Mouse (Mus musculus) MEL (cell line): ENCODE data around the gene Zfr. TPM values are rescaled to one million over a fixed set of nuclear protein-coding genes. Genes with fewer than 3 reads are reported as not detected.

Experiments
- DNase-seq: peaks from one replicate; pipeline ENCODE4 v3.0.0; 2011; ENCODE audit warnings: low read depth, low spot score
- H3K27ac ChIP-seq: 2 replicates; pipeline ENCODE4 v1.5.1; 2012; ENCODE audit warnings: low read depth, mild to moderate bottlenecking, control low read depth, low read length, moderate library complexity; ENCODE audit not compliant: control insufficient read depth
- H3K27me3 ChIP-seq, 2 experiments: fragments of 150-350 bp in 1 of 2; sonication (generic) in 1 of 2; 2 replicates each; pipeline ENCODE4 v1.6.1; 2012; ENCODE audit warnings: low read length in 2 of 2, mild to moderate bottlenecking in 2 of 2, improper control_type of control experiment in 1 of 2, moderate library complexity in 1 of 2; ENCODE audit not compliant: insufficient read depth in 2 of 2, control insufficient read depth in 1 of 2
- H3K36me3 ChIP-seq, 2 experiments: 2 replicates each; pipeline ENCODE4 v1.6.1; 2012 to 2014; ENCODE audit warnings: low read length in 2 of 2, improper control_type of control experiment in 1 of 2, inconsistent platforms in 1 of 2, mild to moderate bottlenecking in 1 of 2; ENCODE audit not compliant: insufficient read depth in 2 of 2, control insufficient read depth in 1 of 2
- H3K4me1 ChIP-seq, 2 experiments: fragments of 150-350 bp in 1 of 2; sonication (generic) in 1 of 2; 2 replicates each; pipeline ENCODE4 v1.6.1; 2012; ENCODE audit warnings: low read length in 2 of 2, improper control_type of control experiment in 1 of 2, mild to moderate bottlenecking in 1 of 2; ENCODE audit not compliant: insufficient read depth in 2 of 2, control insufficient read depth in 1 of 2
- H3K4me3 ChIP-seq, 2 experiments: fragments of 150-350 bp in 1 of 2; sonication (generic) in 1 of 2; 2 replicates each; pipeline ENCODE4 v1.5.1; 2012; ENCODE audit warnings: low read depth in 2 of 2, low read length in 2 of 2, mild to moderate bottlenecking in 2 of 2, moderate library complexity in 2 of 2, control low read depth in 1 of 2, improper control_type of control experiment in 1 of 2; ENCODE audit not compliant: control insufficient read depth in 1 of 2, insufficient read depth in 1 of 2
- H3K79me2 ChIP-seq: 2 replicates; pipeline ENCODE4 v1.6.1; 2012; ENCODE audit warnings: mild to moderate bottlenecking, low read length, moderate library complexity; ENCODE audit not compliant: control insufficient read depth, poor library complexity, insufficient read depth
- H3K9ac ChIP-seq: 2 replicates; pipeline ENCODE4 v1.6.1; 2012; ENCODE audit warnings: low read depth, mild to moderate bottlenecking, control low read depth, low read length, moderate library complexity; ENCODE audit not compliant: control insufficient read depth, poor library complexity, severe bottlenecking
- H3K9me3 ChIP-seq: fragments of 150-350 bp; sonication (generic); replicated peaks from 2 replicates; pipeline ENCODE4 v1.6.1; 2012; ENCODE audit warnings: mild to moderate bottlenecking, low read length, improper control_type of control experiment, moderate library complexity; ENCODE audit not compliant: insufficient read depth
- BHLHE40 ChIP-seq: IDR thresholded peaks from 2 replicates; pipeline ENCODE4 v1.6.1; 2012; ENCODE audit warnings: low read depth, mild to moderate bottlenecking, inconsistent platforms, low read length, improper control_type of control experiment, borderline replicate concordance
- CHD1 ChIP-seq: IDR thresholded peaks from 2 replicates; pipeline ENCODE4 v1.6.1; 2012; ENCODE audit warnings: low read depth, mild to moderate bottlenecking, inconsistent platforms, low read length, improper control_type of control experiment
- CHD2 ChIP-seq: IDR thresholded peaks from 2 replicates; pipeline ENCODE4 v1.6.1; 2011; ENCODE audit warnings: low read length, improper control_type of control experiment
- E2F4 ChIP-seq: IDR thresholded peaks from 2 replicates; pipeline ENCODE4 v1.6.1; 2011; ENCODE audit warnings: low read depth, low read length, improper control_type of control experiment, borderline replicate concordance
- ELF1 ChIP-seq: IDR thresholded peaks from 2 replicates; pipeline ENCODE4 v1.6.1; 2014; ENCODE audit warnings: low read depth, mild to moderate bottlenecking, inconsistent platforms, low read length, improper control_type of control experiment, moderate library complexity
- EP300 ChIP-seq, 2 experiments: IDR thresholded peaks; 2 replicates each; pipeline ENCODE4 v1.6.1; 2011; ENCODE audit warnings: improper control_type of control experiment in 2 of 2, low read length in 2 of 2, low read depth in 1 of 2, mild to moderate bottlenecking in 1 of 2
- ETS1 ChIP-seq: IDR thresholded peaks from 2 replicates; pipeline ENCODE4 v1.6.1; 2012; ENCODE audit warnings: low read depth, mild to moderate bottlenecking, inconsistent platforms, low read length, improper control_type of control experiment, moderate library complexity
- GABPA ChIP-seq: IDR thresholded peaks from 2 replicates; pipeline ENCODE4 v1.6.1; 2012; ENCODE audit warnings: low read depth, mild to moderate bottlenecking, inconsistent platforms, low read length, improper control_type of control experiment, moderate library complexity
- GATA1 ChIP-seq: IDR thresholded peaks from 2 replicates; pipeline ENCODE4 v1.6.1; 2011; ENCODE audit warnings: low read depth, low read length, improper control_type of control experiment
- HCFC1 ChIP-seq: IDR thresholded peaks from 2 replicates; pipeline ENCODE4 v1.6.1; 2012; ENCODE audit warnings: low read depth, mild to moderate bottlenecking, inconsistent platforms, low read length, improper control_type of control experiment, moderate library complexity
- JUND ChIP-seq: IDR thresholded peaks from 2 replicates; pipeline ENCODE4 v1.6.1; 2011; ENCODE audit warnings: low read depth, mild to moderate bottlenecking, improper control_type of control experiment, low read length
- MAFK ChIP-seq: IDR thresholded peaks from 2 replicates; pipeline ENCODE4 v1.6.1; 2011; ENCODE audit warnings: low read depth, mild to moderate bottlenecking, low read length, improper control_type of control experiment, borderline replicate concordance
- MAX ChIP-seq: IDR thresholded peaks from 2 replicates; pipeline ENCODE4 v1.6.1; 2011; ENCODE audit warnings: low read length, improper control_type of control experiment
- MAZ ChIP-seq: IDR thresholded peaks from 2 replicates; pipeline ENCODE4 v1.6.1; 2012; ENCODE audit warnings: low read depth, mild to moderate bottlenecking, inconsistent platforms, low read length, improper control_type of control experiment
- NELFE ChIP-seq: IDR thresholded peaks from 2 replicates; pipeline ENCODE4 v1.6.1; 2011; ENCODE audit warnings: low read depth, low read length, improper control_type of control experiment
- NRF1 ChIP-seq: IDR thresholded peaks from 2 replicates; pipeline ENCODE4 v1.6.1; 2014; ENCODE audit warnings: low read depth, mild to moderate bottlenecking, inconsistent platforms, low read length, improper control_type of control experiment, moderate library complexity; ENCODE audit not compliant: poor library complexity, insufficient read depth, severe bottlenecking
- POLR2A ChIP-seq, 2 experiments: IDR thresholded peaks; 2 replicates each; pipeline ENCODE4 v1.6.1; 2011 to 2012; ENCODE audit warnings: low read length in 2 of 2, mild to moderate bottlenecking in 2 of 2, control low read depth in 1 of 2, improper control_type of control experiment in 1 of 2, low read depth in 1 of 2, moderate library complexity in 1 of 2; ENCODE audit not compliant: control insufficient read depth in 1 of 2, insufficient read depth in 1 of 2, poor library complexity in 1 of 2
- POLR2AphosphoS2 ChIP-seq: IDR thresholded peaks from 2 replicates; pipeline ENCODE4 v1.6.1; 2011; ENCODE audit warnings: low read length, improper control_type of control experiment
- POLR2AphosphoS5 ChIP-seq: IDR thresholded peaks from 2 replicates; pipeline ENCODE4 v1.6.1; 2012; ENCODE audit warnings: low read depth, borderline replicate concordance, mild to moderate bottlenecking, inconsistent platforms, low read length, moderate library complexity, mixed read lengths
- RAD21 ChIP-seq: IDR thresholded peaks from 2 replicates; pipeline ENCODE4 v1.6.1; 2011; ENCODE audit warnings: mild to moderate bottlenecking, low read depth, low read length, improper control_type of control experiment
- RCOR1 ChIP-seq: IDR thresholded peaks from 2 replicates; pipeline ENCODE4 v1.6.1; 2012; ENCODE audit warnings: low read depth, mild to moderate bottlenecking, inconsistent platforms, low read length, improper control_type of control experiment
- SIN3A ChIP-seq: IDR thresholded peaks from 2 replicates; pipeline ENCODE4 v1.6.1; 2012; ENCODE audit warnings: low read length, improper control_type of control experiment, inconsistent platforms
- TAL1 ChIP-seq: IDR thresholded peaks from 2 replicates; pipeline ENCODE4 v1.6.1; 2012; ENCODE audit warnings: mild to moderate bottlenecking, inconsistent platforms, low read length, moderate library complexity, mixed read lengths
- TBP ChIP-seq: IDR thresholded peaks from 2 replicates; pipeline ENCODE4 v1.8.0; 2011; ENCODE audit warnings: low read depth, low read length, improper control_type of control experiment
- TCF12 ChIP-seq: IDR thresholded peaks from 2 replicates; pipeline ENCODE4 v1.6.1; 2014; ENCODE audit warnings: low read depth, mild to moderate bottlenecking, inconsistent platforms, low read length, improper control_type of control experiment, moderate library complexity
- UBTF ChIP-seq: IDR thresholded peaks from 2 replicates; pipeline ENCODE4 v1.6.1; 2012; ENCODE audit warnings: low read depth, mild to moderate bottlenecking, inconsistent platforms, low read length, improper control_type of control experiment, moderate library complexity, borderline replicate concordance; ENCODE audit not compliant: insufficient read depth
- USF1 ChIP-seq: IDR thresholded peaks from 2 replicates; pipeline ENCODE4 v1.6.1; 2014; ENCODE audit warnings: low read depth, mild to moderate bottlenecking, inconsistent platforms, low read length, improper control_type of control experiment, moderate library complexity
- ZC3H11A ChIP-seq: IDR thresholded peaks from 2 replicates; pipeline ENCODE4 v1.6.1; 2012; ENCODE audit warnings: low read depth, mild to moderate bottlenecking, inconsistent platforms, low read length, improper control_type of control experiment
- ZKSCAN1 ChIP-seq: IDR thresholded peaks from 2 replicates; pipeline ENCODE4 v1.6.1; 2012; ENCODE audit warnings: low read depth, mild to moderate bottlenecking, inconsistent platforms, low read length, improper control_type of control experiment, moderate library complexity
- ZMIZ1 ChIP-seq: IDR thresholded peaks from 2 replicates; pipeline ENCODE4 v1.6.1; 2012; ENCODE audit warnings: low read depth, mild to moderate bottlenecking, inconsistent platforms, low read length, improper control_type of control experiment, moderate library complexity
- ZNF384 ChIP-seq: IDR thresholded peaks from 2 replicates; pipeline ENCODE4 v1.6.1; 2012; ENCODE audit warnings: low read depth, mild to moderate bottlenecking, inconsistent platforms, low read length, improper control_type of control experiment
- polyA plus RNA-seq, 2 experiments: library from polyadenylated mRNA; stranded (reverse) in 1 of 2; unstranded in 1 of 2; fragments of >175 nt in 1 of 2; fragments of >200 nt in 1 of 2; gene quantifications; 2 replicates each; pipeline versions ENCODE4 v1.2.1 to v1.2.4; 2012; ENCODE audit warnings: low replicate concordance in 2 of 2, low read depth in 1 of 2; ENCODE audit not compliant: insufficient read length in 2 of 2, insufficient read depth in 1 of 2, missing spikeins in 1 of 2
- total RNA-seq: library from RNA; depleted of rRNA; stranded (reverse); fragments of 300-350 nt; gene quantifications from 2 replicates; pipeline ENCODE4 v1.2.3, GENCODE M21; 2012

The Zfr gene
- total and polyA plus RNA-seq, 3 experiments, result 54.4 to 199 (median 108) TPM

- Histone ChIP-seq H3K4me3 (peak overlapping the region; percentile 97 to 99), H3K4me1 (peaks cover 24 to 25% of the 10 kb centered on the region in 2 experiments), H3K9ac (peak overlapping the region; percentile 100), H3K27ac (peak overlapping the region; percentile 88), H3K79me2 (peaks cover 35% of the 10 kb centered on the region), H3K9me3 (no peaks in the 10 kb centered on the region), H3K27me3 (no peaks in the 10 kb centered on the region), H3K36me3 (peaks cover 29 to 30% of the 10 kb centered on the region in 2 experiments)
- TF ChIP-seq CHD1 (peak; percentile 72; the same call in 1 of the 2 replicates), E2F4 (no peak), POLR2AphosphoS2 (0 out of 2 replicates have a peak, but pooled peaks have one; percentile 6)
- no peak for DNase-seq
Measured at GRCm38 (mm10) chr15:12118093-12118431, 431 bp downstream of the Zfr start.

DNA sequence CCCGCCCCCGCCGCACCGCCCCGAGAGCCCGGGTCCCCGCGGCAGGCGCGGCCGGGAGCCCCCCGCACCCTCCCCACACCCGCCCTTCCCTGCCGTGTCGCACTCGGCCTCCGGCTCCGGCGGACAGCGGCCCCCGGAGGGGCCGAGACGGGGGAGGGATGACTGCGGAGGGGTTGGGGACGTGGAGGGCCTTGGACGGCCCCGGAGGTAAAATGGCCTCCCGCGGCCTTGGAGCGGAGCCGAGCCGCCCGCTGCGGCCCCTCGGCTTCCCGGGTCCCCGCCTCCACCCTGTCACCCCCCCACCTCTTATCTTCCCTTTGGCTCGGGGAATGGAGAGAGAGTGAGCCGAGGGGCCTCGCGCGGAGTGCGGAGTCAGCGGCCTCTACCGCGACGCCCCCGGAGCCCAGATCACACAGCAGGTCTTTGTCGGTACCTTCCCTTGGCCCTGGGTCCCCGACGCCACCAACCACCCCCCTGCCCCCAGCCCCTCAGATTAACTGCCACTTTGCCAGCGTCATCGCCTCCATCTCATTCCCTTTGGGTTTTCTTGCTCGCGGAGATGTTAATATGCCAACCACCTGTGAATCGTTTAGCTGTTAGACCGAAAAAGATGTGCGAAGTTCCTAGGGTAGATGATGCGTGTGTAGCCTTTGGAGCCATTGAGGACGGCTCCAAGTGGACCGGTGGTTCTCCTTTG lies 949 bp downstream of the Zfr start:
- H3K4me3 ChIP-seq, result peak overlapping the region; percentile 97 to 99
- H3K9ac ChIP-seq, result peak overlapping the region; percentile 100
- no peaks in the 10 kb centered on the region for H3K9me3 ChIP-seq
- peaks cover 22 to 25% of the 10 kb centered on the region in 2 experiments for H3K4me1 ChIP-seq
- DNase-seq, result peak; percentile 84
- H3K36me3 ChIP-seq, result peaks cover 31 to 35% of the 10 kb centered on the region in 2 experiments
- no peaks in the 10 kb centered on the region for H3K27me3 ChIP-seq
- peaks cover 37% of the 10 kb centered on the region for H3K79me2 ChIP-seq
- peak overlapping the region; percentile 82 for H3K27ac ChIP-seq
- TF ChIP-seq HCFC1, result peak; percentile 75; the same call in 1 of the 2 replicates
- peak in 1 of 2 experiments; percentile 55; a peak in 3 of 4 replicates for TF ChIP-seq EP300 (IDR thresholded peaks at IDR 0.05; ENCODE audit: low read depth in 1 of 2, low read length in 2 of 2)
- peak; percentile 51 for TF ChIP-seq GATA1
- TF ChIP-seq TBP, result no peak
- 0 out of 2 replicates have a peak, but pooled peaks have one; percentile 12 for TF ChIP-seq ZC3H11A
- peak; percentile 22; the same call in 1 of the 2 replicates for TF ChIP-seq UBTF
- TF ChIP-seq RAD21, result no peak
- TF ChIP-seq ELF1, result 0 out of 2 replicates have a peak, but pooled peaks have one; percentile 28
- no peak for TF ChIP-seq CHD2
- no peak for TF ChIP-seq BHLHE40
- no peak for TF ChIP-seq ZKSCAN1
- peak; percentile 70 for TF ChIP-seq ETS1
- TF ChIP-seq SIN3A, result peak; percentile 67
- no peak for TF ChIP-seq ZNF384
- TF ChIP-seq NRF1, result no peak
- peak; percentile 39 to 45; a peak in 2 of 4 replicates for TF ChIP-seq POLR2A (IDR thresholded peaks at IDR 0.05; ENCODE audit: control insufficient read depth in 1 of 2, insufficient read depth in 1 of 2, low read depth in 1 of 2, low read length in 2 of 2, poor library complexity in 1 of 2)
- TF ChIP-seq MAFK, result no peak; the same call in 1 of the 2 replicates
- no peak for TF ChIP-seq RCOR1
- TF ChIP-seq MAX, result no peak; the same call in none of the 2 replicates
- TF ChIP-seq POLR2AphosphoS5, result no peak
- no peak for TF ChIP-seq GABPA
- TF ChIP-seq JUND, result no peak
- TF ChIP-seq ZMIZ1, result peak; percentile 33; the same call in 1 of the 2 replicates
- TF ChIP-seq USF1, result no peak
- TF ChIP-seq NELFE, result peak; percentile 61
- TF ChIP-seq MAZ, result peak; percentile 97
- TF ChIP-seq TCF12, result peak; percentile 45
- TF ChIP-seq TAL1, result no peak
